Mouse (Mus musculus) hindbrain, embryonic 13.5 days (tissue): ENCODE results near the gene Gm28036. TPM values are rescaled to one million over a fixed set of nuclear protein-coding genes. Genes with fewer than 3 reads are reported as not detected.
"Not testable (repeated sequence)": the region's sequence is repeated elsewhere in the genome, so short reads cannot be mapped to it uniquely, and the experiment has no call there.

ENCODE experiments used
- ATAC-seq: fragments of 200-750 bp; cut with Nextera tagmentation; 2 replicates; pipeline ENCODE4 v1.8.0; 2017; ENCODE audit warnings: moderate TSS enrichment; ENCODE audit not compliant: low FRiP score
- H3K27ac ChIP-seq: fragments of 300-500 bp; sonication (generic); 2 replicates; pipeline ENCODE4 v1.5.1; 2015; ENCODE audit warnings: inconsistent platforms, mild to moderate bottlenecking, moderate library complexity
- H3K27me3 ChIP-seq: fragments of 300-500 bp; sonication (generic); 2 replicates; pipeline ENCODE4 v1.6.1; 2015; ENCODE audit warnings: mild to moderate bottlenecking, inconsistent platforms
- H3K36me3 ChIP-seq: fragments of 300-500 bp; sonication (generic); 2 replicates; pipeline ENCODE4 v1.6.1; 2015; ENCODE audit warnings: mild to moderate bottlenecking, inconsistent platforms
- H3K4me1 ChIP-seq: fragments of 300-500 bp; sonication (generic); replicated peaks from 2 replicates; pipeline ENCODE4 v1.6.1; 2015; ENCODE audit warnings: inconsistent platforms
- H3K4me2 ChIP-seq: fragments of 300-500 bp; sonication (generic); 2 replicates; pipeline ENCODE4 v1.6.1; 2015; ENCODE audit warnings: inconsistent platforms, mild to moderate bottlenecking, moderate library complexity
- H3K4me3 ChIP-seq: fragments of 300-500 bp; sonication (generic); 2 replicates; pipeline ENCODE4 v1.5.1; 2015; ENCODE audit warnings: mild to moderate bottlenecking, inconsistent platforms
- H3K9ac ChIP-seq: fragments of 300-500 bp; sonication (generic); 2 replicates; pipeline ENCODE4 v1.6.1; 2015; ENCODE audit warnings: mild to moderate bottlenecking, inconsistent platforms
- H3K9me3 ChIP-seq: fragments of 300-500 bp; sonication (generic); 2 replicates; pipeline ENCODE4 v1.6.1; 2016; ENCODE audit warnings: inconsistent platforms
- WGBS: fragments of 180-500 bp; shearing (Covaris S2); methylation state at CpG from one replicate; pipeline ENCODE4 v1.1.7; 2015; 5-methylcytosine and 5-hydroxymethylcytosine counted together
- polyA plus RNA-seq: library from polyadenylated mRNA; unstranded; fragments of >200 nt; fragmentation: Nextera tagmentation; extraction: Ambion mirVana; gene quantifications from 2 replicates; pipeline ENCODE4 v1.2.1, GENCODE M21; 2015

The Gm28036 gene
- polyA plus RNA-seq, 1 experiment from 2014 or later: 21.6 TPM

DNA sequence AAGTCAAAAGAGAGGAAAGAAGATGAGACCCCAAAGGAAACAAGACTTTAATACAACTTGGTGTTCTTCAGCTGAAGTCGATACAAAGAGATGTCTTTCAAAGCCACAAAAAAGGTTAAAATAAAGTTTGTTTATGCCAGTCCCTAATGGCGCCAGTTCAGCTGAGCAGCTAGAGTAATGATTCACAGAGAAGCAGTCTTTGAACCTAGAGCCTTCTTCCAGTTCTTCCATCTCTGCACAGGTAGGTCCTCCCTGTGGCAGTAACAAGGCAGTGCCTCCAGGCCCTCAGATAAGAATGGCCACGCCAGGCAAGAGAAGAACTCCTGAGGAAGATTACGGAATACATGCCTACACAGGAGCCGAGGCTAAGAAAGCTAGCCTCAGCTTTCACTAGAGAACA lies 3.2 kb downstream of the Gm28036 start:
- no peak overlapping the region for H3K4me3 ChIP-seq
- H3K9ac ChIP-seq: no peak overlapping the region
- no peak for ATAC-seq
- H3K4me2 ChIP-seq: no peak overlapping the region
- H3K27ac ChIP-seq: no peak overlapping the region
- H3K36me3 ChIP-seq: peaks cover 49% of the 10 kb centered on the region
- H3K4me1 ChIP-seq: no peaks in the 10 kb centered on the region
- no peaks in the 10 kb centered on the region; the same call in 1 of the 2 replicates for H3K9me3 ChIP-seq
- WGBS: 95% methylated on average over 5 of the region's 5 CpGs
- no peaks in the 10 kb centered on the region for H3K27me3 ChIP-seq

DNA sequence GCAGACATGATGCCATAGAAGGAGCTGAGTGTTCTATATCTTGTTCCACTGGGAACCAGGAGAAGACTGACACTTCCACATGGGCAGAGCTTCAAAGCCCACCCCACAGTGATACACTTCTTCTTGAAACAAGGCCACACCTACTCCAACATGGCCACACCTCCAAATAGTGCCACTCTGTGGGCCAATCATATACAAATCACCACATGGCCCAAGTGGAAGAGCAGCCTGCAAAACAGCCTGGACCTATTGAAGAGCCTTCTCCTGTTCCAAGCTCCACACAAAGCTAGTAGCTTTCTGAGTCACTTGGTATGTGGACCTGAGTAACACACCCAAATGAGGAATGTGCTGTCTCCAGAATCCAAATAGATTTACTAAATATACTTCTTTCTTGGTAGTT lies 7.3 kb downstream of the Gm28036 start:
- no peak for ATAC-seq
- Histone ChIP-seq H3K4me1 (no peaks in the 10 kb centered on the region), H3K4me3 (no peak overlapping the region), H3K9me3 (no peaks in the 10 kb centered on the region; the same call in 1 of the 2 replicates), H3K4me2 (no peak overlapping the region), H3K27me3 (no peaks in the 10 kb centered on the region), H3K36me3 (peaks cover 18% of the 10 kb centered on the region), H3K27ac (no peak overlapping the region), H3K9ac (no peak overlapping the region)

DNA sequence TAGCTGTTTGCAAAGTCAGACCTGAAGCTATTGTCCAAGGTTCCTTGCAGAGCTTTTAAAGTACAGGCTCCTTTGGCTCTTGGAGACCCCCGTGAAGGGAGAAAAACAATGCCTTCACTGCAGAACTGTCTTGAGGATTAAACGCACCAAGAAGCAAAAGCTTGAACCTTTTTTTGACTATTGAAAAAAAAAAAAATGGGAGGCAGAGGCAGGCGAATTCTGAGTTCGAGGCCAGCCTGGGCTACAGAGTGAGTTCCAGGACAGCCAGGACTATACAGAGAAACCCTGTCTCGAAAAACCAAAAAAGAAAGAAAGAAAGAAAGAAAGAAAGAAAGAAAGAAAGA lies 14.8 kb downstream of the Gm28036 start:
- peak overlapping the region; percentile 99 for H3K4me3 ChIP-seq
- peaks cover 17% of the 10 kb centered on the region for H3K4me1 ChIP-seq
- not testable (repeated sequence) for H3K9me3 ChIP-seq, ATAC-seq, H3K27me3 ChIP-seq, H3K36me3 ChIP-seq
- peak overlapping the region; percentile 96 for H3K9ac ChIP-seq
- peak overlapping the region; percentile 49 for H3K4me2 ChIP-seq
- WGBS: 28% methylated on average over 5 of the region's 5 CpGs
- H3K27ac ChIP-seq: peak overlapping the region; percentile 94

DNA sequence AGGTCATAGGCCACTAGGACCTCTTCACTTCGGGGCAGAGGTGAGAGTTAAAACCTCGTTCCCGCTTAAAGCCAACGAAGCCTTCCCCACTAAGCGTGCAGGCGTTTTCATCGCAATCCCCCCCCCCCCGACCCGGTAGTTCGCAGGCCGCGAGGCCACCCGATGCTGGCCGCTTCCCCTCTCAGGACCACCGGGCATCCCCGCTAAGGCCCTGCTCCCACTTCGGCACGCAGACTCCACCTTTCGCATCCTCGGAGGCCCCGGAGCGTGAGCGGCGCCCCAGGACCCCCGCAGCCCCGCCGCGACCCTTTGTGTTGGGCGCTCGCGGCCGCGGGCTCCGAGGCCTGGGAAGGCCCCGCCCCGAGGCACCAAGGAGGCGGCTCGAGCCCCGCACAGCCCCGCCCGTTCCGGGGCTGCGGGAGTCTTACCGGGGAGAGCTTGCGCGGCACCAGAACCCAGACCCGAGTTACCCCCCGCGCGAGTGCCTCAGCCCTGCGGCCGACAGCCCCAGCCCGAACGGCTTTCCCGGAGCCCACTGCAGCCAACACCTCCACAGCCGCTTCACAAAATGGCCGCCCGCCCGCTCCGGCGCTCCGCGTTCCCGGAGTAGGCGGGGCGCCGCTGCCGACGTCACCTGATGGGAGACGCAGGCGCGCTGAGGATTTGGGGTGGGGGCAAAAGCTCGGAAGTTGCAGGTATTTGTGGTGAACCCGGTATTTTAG lies 15.4 kb downstream of the Gm28036 start, which contains the start of the genes Cpne1 and Rbm12:
Gene Cpne1, minus strand, starts transcription at position 608 of the 722 bp plus-strand sequence.
Gene Rbm12, minus strand, starts transcription at position 621 of the 722 bp plus-strand sequence.
- peak; percentile 96 for ATAC-seq
- Histone ChIP-seq H3K36me3 (no peaks in the 10 kb centered on the region), H3K27me3 (no peaks in the 10 kb centered on the region), H3K4me2 (peak within 1 kb of the TSS; percentile 71), H3K4me1 (peaks cover 19% of the 10 kb centered on the region), H3K9ac (peak within 1 kb of the TSS; percentile 96), H3K9me3 (no peaks in the 10 kb centered on the region), H3K4me3 (peak within 1 kb of the TSS; percentile 99), H3K27ac (peak within 1 kb of the TSS; percentile 94)
- WGBS: under 1% methylated on average over 73 of the region's 74 CpGs

DNA sequence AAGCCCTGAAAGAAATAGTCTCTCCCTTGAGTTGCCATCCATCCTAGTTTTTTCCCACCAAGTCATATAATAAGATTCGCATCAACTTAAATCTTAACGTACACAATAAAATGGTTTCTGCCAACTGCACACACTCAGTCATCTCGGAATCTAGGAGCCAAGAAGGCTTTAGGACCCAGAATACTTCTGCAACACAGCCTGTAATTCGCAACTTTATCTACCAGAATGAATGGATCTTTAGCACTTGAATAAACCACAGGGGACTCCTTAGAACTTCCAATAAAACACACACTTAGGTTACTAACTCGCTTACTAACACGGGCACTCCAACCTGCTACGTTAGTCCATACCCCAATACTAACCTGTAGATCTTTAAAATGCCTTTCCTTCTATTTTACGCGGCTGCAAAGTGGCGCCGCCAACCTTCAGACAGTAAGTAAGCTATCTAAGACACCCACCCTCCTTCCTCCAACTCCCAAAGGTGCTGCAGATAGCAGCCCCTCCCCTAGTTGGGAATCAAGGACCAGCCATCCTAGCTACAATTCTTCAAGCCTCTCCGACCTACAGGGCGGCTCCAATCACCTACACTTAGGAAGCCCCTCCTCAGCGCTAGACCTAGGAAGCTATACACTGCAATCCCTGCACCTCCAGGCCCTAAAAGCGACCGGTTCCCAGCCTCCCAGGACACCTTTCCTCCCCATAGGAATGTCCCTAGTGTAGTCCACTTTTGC lies 16.1 kb downstream of the Gm28036 start:
- H3K9ac ChIP-seq: peak overlapping the region; percentile 96
- peak; percentile 74 for ATAC-seq
- H3K27ac ChIP-seq: peak overlapping the region; percentile 94
- H3K27me3 ChIP-seq: no peaks in the 10 kb centered on the region
- peak overlapping the region; percentile 99 for H3K4me3 ChIP-seq
- peak overlapping the region; percentile 71 for H3K4me2 ChIP-seq
- H3K36me3 ChIP-seq: no peaks in the 10 kb centered on the region
- WGBS: 2% methylated on average over 16 of the region's 16 CpGs
- peaks cover 24% of the 10 kb centered on the region for H3K4me1 ChIP-seq
- no peaks in the 10 kb centered on the region for H3K9me3 ChIP-seq

- Histone ChIP-seq H3K36me3 (peaks cover 24% of the 10 kb centered on the region), H3K27ac (no peak overlapping the region), H3K4me2 (no peak overlapping the region), H3K9me3 (no peaks in the 10 kb centered on the region), H3K9ac (no peak overlapping the region), H3K27me3 (no peaks in the 10 kb centered on the region), H3K4me3 (no peak overlapping the region), H3K4me1 (peaks cover 26% of the 10 kb centered on the region)
- ATAC-seq: no peak
- WGBS: 84% methylated on average over 5 of the region's 5 CpGs
Observed at GRCm38 (mm10) chr2:156091926-156092325, 35.0 kb downstream of the Gm28036 start.

GRCm38 (mm10) chr2:156089799-156090198 lies 37.1 kb downstream of the Gm28036 start:
- H3K27ac ChIP-seq: no peak overlapping the region; the same call in 1 of the 2 replicates
- H3K4me1 ChIP-seq: peaks cover 26% of the 10 kb centered on the region
- H3K9me3 ChIP-seq: no peaks in the 10 kb centered on the region
- H3K4me2 ChIP-seq: no peak overlapping the region
- H3K9ac ChIP-seq: no peak overlapping the region
- H3K27me3 ChIP-seq: no peaks in the 10 kb centered on the region
- peak; percentile 61; the same call in 1 of the 2 replicates for ATAC-seq
- H3K4me3 ChIP-seq: no peak overlapping the region
- peaks cover 6% of the 10 kb centered on the region for H3K36me3 ChIP-seq
- WGBS: 41% methylated on average over 1 of the region's 1 CpGs

DNA sequence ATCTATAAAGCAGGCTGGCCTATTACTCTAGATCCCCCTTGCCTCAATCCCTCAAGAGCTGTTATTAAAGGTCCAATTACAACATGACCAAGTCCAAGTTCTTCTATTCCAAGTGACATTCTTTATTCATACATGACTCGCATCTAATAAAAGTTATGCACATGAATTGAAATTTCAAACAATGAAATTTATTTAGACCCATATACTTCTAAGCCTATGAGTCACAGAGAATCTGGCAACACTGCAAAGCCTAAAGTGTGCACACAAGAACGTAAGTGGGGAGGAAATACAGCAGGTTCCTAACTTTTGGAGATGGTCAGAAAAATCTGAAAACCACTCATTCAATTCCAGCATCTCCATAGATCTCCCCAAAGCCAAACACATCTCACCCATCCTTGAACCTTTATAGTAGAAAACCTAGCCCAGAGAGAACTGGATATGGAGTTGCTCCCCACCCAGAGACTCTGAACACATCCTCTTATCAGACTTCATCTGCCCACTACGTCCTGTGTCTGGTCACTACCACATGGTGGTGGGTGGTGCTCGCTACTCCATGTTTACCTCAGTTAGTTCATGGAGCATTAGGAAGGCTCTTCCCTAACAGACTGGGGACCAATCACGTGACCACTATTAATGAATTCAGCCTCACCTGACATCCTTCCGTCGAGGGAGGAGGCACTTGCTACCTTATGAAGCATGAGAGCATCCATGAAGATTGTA lies 39.3 kb downstream of the Gm28036 start:
- no peak overlapping the region for H3K4me2 ChIP-seq

DNA sequence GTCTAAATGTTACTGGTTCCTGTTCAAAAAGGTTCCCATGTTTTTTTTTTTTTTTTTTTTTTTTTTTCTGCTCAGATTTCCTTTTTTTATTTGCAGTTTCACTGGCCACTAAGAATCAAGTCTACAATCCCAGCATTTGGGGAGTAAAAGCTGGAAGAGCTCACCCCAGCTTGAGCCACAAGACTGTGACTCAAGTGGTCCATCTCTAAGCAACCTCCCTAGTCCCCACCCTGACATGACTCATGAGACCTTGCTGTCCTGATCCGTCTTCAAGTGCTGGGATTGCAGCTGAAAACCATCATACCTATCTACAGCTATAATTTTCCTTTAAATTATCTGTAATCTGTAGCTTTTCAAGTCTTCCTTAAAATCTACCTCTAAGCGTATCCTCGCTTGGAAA lies 42.4 kb downstream of the Gm28036 start:
- no peak overlapping the region for H3K4me2 ChIP-seq
- H3K9me3 ChIP-seq: no peaks in the 10 kb centered on the region
- H3K4me1 ChIP-seq: peaks cover 25% of the 10 kb centered on the region
- H3K27me3 ChIP-seq: no peaks in the 10 kb centered on the region
- no peak overlapping the region for H3K9ac ChIP-seq
- H3K36me3 ChIP-seq: peaks cover 1% of the 10 kb centered on the region
- H3K27ac ChIP-seq: no peak overlapping the region
- no peak for ATAC-seq
- WGBS: 95% methylated on average over 3 of the region's 3 CpGs
- no peak overlapping the region for H3K4me3 ChIP-seq

More for the DNA sequence above, 39.3 kb downstream of the Gm28036 start:
- Histone ChIP-seq H3K4me3 (no peak overlapping the region), H3K36me3 (peaks cover 6% of the 10 kb centered on the region), H3K9me3 (no peaks in the 10 kb centered on the region), H3K9ac (no peak overlapping the region), H3K27ac (no peak overlapping the region), H3K27me3 (no peaks in the 10 kb centered on the region), H3K4me1 (peaks cover 30% of the 10 kb centered on the region)
- WGBS: 92% methylated on average over 7 of the region's 7 CpGs
- ATAC-seq: no peak

DNA sequence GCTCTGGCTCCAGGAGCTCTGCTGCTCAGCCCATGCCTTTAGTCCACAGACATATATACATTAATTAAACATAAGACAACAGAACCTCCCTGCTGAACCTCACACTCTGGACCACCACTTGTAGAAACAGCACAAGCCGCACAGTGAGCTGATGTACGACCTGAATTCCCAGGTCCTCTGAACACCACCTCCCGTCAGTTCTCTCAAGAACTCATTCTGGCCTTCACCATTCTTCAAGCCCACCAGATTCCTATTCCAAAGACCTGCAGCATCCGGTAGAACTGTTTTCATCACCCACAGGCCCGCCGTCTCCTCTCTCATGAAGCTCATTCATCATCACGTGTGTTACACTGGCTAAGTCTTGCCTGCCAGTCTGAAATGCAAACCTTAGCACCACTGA lies 46.5 kb downstream of the Gm28036 start:
- Histone ChIP-seq H3K9ac (no peak overlapping the region), H3K36me3 (peaks cover 39% of the 10 kb centered on the region), H3K4me2 (no peak overlapping the region), H3K4me1 (peaks cover 23% of the 10 kb centered on the region), H3K27ac (peak overlapping the region; percentile 19), H3K9me3 (no peaks in the 10 kb centered on the region), H3K4me3 (no peak overlapping the region), H3K27me3 (no peaks in the 10 kb centered on the region)
- WGBS: 88% methylated on average over 7 of the region's 7 CpGs
- ATAC-seq: no peak

- Histone ChIP-seq H3K9ac (no peak overlapping the region), H3K27ac (peak overlapping the region; percentile 19), H3K4me3 (no peak overlapping the region), H3K9me3 (no peaks in the 10 kb centered on the region), H3K4me2 (no peak overlapping the region), H3K4me1 (peaks cover 23% of the 10 kb centered on the region; the same call in 1 of the 2 replicates), H3K27me3 (no peaks in the 10 kb centered on the region), H3K36me3 (peaks cover 47% of the 10 kb centered on the region)
- ATAC-seq: no peak
- 45% methylated on average over 4 of the region's 4 CpGs for WGBS
Observed at GRCm38 (mm10) chr2:156079674-156080073, 47.2 kb downstream of the Gm28036 start.

DNA sequence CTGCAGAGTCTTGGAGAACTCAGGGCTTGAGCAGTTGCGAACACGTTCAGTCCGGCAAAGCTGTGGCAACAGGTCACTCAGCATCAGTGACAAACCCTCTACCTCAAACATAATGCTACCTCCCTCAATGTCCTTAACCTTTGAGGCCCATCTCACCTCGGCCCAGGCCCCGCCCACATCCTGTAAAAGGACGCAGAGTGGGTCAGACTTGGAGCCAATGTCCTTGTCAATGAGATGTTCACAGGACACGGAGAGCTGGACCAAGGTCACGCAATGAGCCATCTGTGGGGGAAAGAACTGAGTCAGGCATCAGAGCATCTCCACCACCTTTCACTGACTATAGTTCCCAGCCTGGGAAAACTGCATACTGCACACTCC lies 47.7 kb downstream of the Gm28036 start:
- Histone ChIP-seq H3K9ac (no peak overlapping the region), H3K4me1 (peaks cover 23% of the 10 kb centered on the region; the same call in 1 of the 2 replicates), H3K27ac (no peak overlapping the region; the same call in 1 of the 2 replicates), H3K4me3 (no peak overlapping the region), H3K27me3 (no peaks in the 10 kb centered on the region), H3K36me3 (peaks cover 52% of the 10 kb centered on the region), H3K9me3 (no peaks in the 10 kb centered on the region), H3K4me2 (no peak overlapping the region)
- no peak for ATAC-seq
- 91% methylated on average over 8 of the region's 8 CpGs for WGBS
